Mouse (Mus musculus): ENCODE measurements around the gene Mrps25. TPM values are rescaled to one million over a fixed set of nuclear protein-coding genes. Genes with fewer than 3 reads are reported as not detected.

The Mrps25 gene
- polyA plus RNA-seq, 1 experiment from 2014 or later = 85.8 TPM

DNA sequence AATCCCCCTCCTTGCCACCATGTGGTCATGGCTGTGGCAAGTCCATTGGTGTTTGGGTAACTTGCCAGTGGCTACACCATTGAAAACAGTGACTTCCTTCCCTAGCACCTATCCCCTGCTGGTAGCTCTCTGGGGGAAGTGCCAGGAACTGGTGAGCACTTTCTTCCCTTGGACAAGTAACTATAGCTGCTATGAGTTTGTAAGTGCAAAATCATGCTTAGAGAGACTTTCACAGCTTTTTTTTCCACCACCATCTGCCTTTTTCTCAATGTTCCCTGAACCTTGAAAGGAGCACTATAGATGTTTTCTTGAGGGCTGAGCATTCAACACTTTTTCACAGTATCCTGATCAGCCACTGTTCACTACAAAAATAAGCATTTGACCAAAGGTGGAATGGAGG is 59.3 kb downstream of the Mrps25 start:
- no peaks in the 10 kb centered on the region for H3K4me1 ChIP-seq
- ATAC-seq (ENCODE audit: insufficient number of reproducible peaks, insufficient read depth, low FRiP score, low TSS enrichment, low read depth) = no peak
- no peak overlapping the region for H3K4me2 ChIP-seq
- H3K9ac ChIP-seq = no peak overlapping the region
- no peak overlapping the region for H3K4me3 ChIP-seq
- H3K27me3 ChIP-seq = no peaks in the 10 kb centered on the region
- no peak overlapping the region for H3K27ac ChIP-seq
- H3K36me3 ChIP-seq = 0 out of 2 replicates have a peak, but pooled peaks cover 2% of the 10 kb centered on the region
- H3K9me3 ChIP-seq = no peaks in the 10 kb centered on the region

Other genes with a start within 250 kb of the Mrps25 start
- 7.4 and 10.2 TPM in 2 replicates for gene Fgd5, start 205.2 kb downstream of the Mrps25 start, polyA plus RNA-seq (2015; fragmentation: Nextera tagmentation; extraction: Ambion mirVana)
- 20.7 and 27.1 TPM in 2 replicates for gene Nr2c2, start 92.6 kb downstream of the Mrps25 start, polyA plus RNA-seq (2015; fragmentation: Nextera tagmentation; extraction: Ambion mirVana)
- 28.7 and 33.6 TPM in 2 replicates for gene Rbsn, start 30.9 kb upstream of the Mrps25 start, polyA plus RNA-seq (2015; fragmentation: Nextera tagmentation; extraction: Ambion mirVana)
- 0.19 TPM in 1 of 2 replicates, not detected in the other for gene Trh, start 60.6 kb upstream of the Mrps25 start, polyA plus RNA-seq (2015; fragmentation: Nextera tagmentation; extraction: Ambion mirVana)